Mouse (Mus musculus): ENCODE results near the gene Fcrl5. TPM values are rescaled to one million over a fixed set of nuclear protein-coding genes. Genes with fewer than 3 reads are reported as not detected.

Fcrl5 gene
- polyA plus RNA-seq, 1 experiment = not detected

GRCm38 (mm10) chr3:87538034-87538433 lies 102.5 kb downstream of the Fcrl5 start:
- Histone ChIP-seq H3K79me2 (ENCODE audit: control insufficient read depth, insufficient read depth) (no peaks in the 10 kb centered on the region), H3K4me3 (ENCODE audit: insufficient read depth, poor library complexity, severe bottlenecking) (no peak overlapping the region), H3K27me3 (ENCODE audit: control insufficient read depth, insufficient read depth, insufficient read length) (no peaks in the 10 kb centered on the region), H3K36me3 (ENCODE audit: control insufficient read depth, insufficient read depth) (peaks cover 23% of the 10 kb centered on the region), H3ac (ENCODE audit: control insufficient read depth, insufficient read length, low read depth) (no peak overlapping the region), H3K79me3 (ENCODE audit: low read depth) (peaks cover 3% of the 10 kb centered on the region)
- TF ChIP-seq CTCF (IDR thresholded peaks at IDR 0.05; ENCODE audit: control insufficient read depth, insufficient read depth, insufficient read length) = no peak
- no peak for TF ChIP-seq CEBPB (IDR thresholded peaks at IDR 0.05; ENCODE audit: low read depth)
- TF ChIP-seq USF1 (IDR thresholded peaks at IDR 0.05; ENCODE audit: low read depth) = no peak
- TF ChIP-seq MYOG (IDR thresholded peaks at IDR 0.05; ENCODE audit: control insufficient read depth, extremely low read depth, insufficient read length) = no peak
- TF ChIP-seq MYOD1 (IDR thresholded peaks at IDR 0.05; ENCODE audit: control insufficient read depth, insufficient read length, low read depth) = no peak
- TF ChIP-seq FOSL1 (IDR thresholded peaks at IDR 0.05; ENCODE audit: insufficient read depth, low read length, poor library complexity, severe bottlenecking) = no peak
- no peak for TF ChIP-seq MAX (IDR thresholded peaks at IDR 0.05)

- Histone ChIP-seq H3K27me3 (ENCODE audit: control insufficient read depth, insufficient read depth, insufficient read length) (no peaks in the 10 kb centered on the region), H3K79me3 (ENCODE audit: low read depth) (peaks cover 3% of the 10 kb centered on the region), H3ac (ENCODE audit: control insufficient read depth, insufficient read length, low read depth) (no peak overlapping the region), H3K79me2 (ENCODE audit: control insufficient read depth, insufficient read depth) (no peaks in the 10 kb centered on the region), H3K4me3 (ENCODE audit: insufficient read depth, poor library complexity, severe bottlenecking) (no peak overlapping the region), H3K36me3 (ENCODE audit: control insufficient read depth, insufficient read depth) (peaks cover 11% of the 10 kb centered on the region)
- TF ChIP-seq CEBPB (IDR thresholded peaks at IDR 0.05; ENCODE audit: low read depth) (no peak), FOSL1 (IDR thresholded peaks at IDR 0.05; ENCODE audit: insufficient read depth, low read length, poor library complexity, severe bottlenecking) (no peak), CTCF (IDR thresholded peaks at IDR 0.05; ENCODE audit: control insufficient read depth, insufficient read depth, insufficient read length) (no peak), USF1 (IDR thresholded peaks at IDR 0.05; ENCODE audit: low read depth) (no peak)
Measured at GRCm38 (mm10) chr3:87540028-87540675, 104.6 kb downstream of the Fcrl5 start.

GRCm38 (mm10) chr3:87540714-87541113 lies 105.1 kb downstream of the Fcrl5 start:
- Histone ChIP-seq H3K4me3 (ENCODE audit: insufficient read depth, poor library complexity, severe bottlenecking) (no peak overlapping the region), H3ac (ENCODE audit: control insufficient read depth, insufficient read length, low read depth) (no peak overlapping the region), H3K36me3 (ENCODE audit: control insufficient read depth, insufficient read depth) (peaks cover 11% of the 10 kb centered on the region), H3K27me3 (ENCODE audit: control insufficient read depth, insufficient read depth, insufficient read length) (no peaks in the 10 kb centered on the region), H3K79me3 (ENCODE audit: low read depth) (peaks cover 3% of the 10 kb centered on the region), H3K79me2 (ENCODE audit: control insufficient read depth, insufficient read depth) (no peaks in the 10 kb centered on the region)
- TF ChIP-seq MAX (IDR thresholded peaks at IDR 0.05) (no peak), FOSL1 (IDR thresholded peaks at IDR 0.05; ENCODE audit: insufficient read depth, low read length, poor library complexity, severe bottlenecking) (no peak), MYOD1 (IDR thresholded peaks at IDR 0.05; ENCODE audit: control insufficient read depth, insufficient read length, low read depth) (no peak), USF1 (IDR thresholded peaks at IDR 0.05; ENCODE audit: low read depth) (no peak), CTCF (IDR thresholded peaks at IDR 0.05; ENCODE audit: control insufficient read depth, insufficient read depth, insufficient read length) (no peak), CEBPB (IDR thresholded peaks at IDR 0.05; ENCODE audit: low read depth) (no peak), MYOG (IDR thresholded peaks at IDR 0.05; ENCODE audit: control insufficient read depth, extremely low read depth, insufficient read length) (no peak)

DNA sequence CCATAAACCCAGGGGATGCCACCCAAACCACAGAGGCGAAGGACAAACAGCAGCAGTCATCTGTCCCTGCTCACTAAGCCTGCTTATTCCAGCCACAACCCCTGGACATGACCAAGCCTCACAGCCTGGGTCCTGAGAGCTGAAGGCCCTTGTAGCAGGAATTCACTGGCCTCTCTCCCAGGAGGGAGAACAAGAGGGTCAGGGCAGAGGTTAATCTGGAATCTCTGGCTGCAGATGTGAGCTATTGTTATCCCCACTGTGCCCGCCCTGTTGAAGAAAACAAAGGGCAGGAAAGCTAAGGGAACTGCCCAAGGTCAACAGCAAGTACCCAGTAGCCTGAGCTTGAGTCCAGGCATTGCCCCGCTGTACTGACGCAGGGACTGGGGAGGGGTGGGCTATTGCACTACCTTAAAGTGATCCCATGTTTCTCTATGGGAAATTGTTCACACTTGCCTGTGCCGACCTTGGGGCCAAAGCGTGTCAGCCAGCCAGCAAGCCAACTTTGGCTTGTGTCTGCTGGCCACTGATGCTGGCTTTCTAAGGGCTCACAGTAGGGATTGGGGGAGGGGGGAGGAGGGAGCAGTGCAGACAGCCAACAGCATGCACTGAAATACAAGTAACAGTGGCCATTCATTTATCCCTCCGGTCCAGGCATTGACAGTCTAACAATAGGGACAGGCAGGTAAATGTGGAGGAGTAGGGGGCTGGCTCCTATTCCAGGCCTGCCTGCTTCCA lies 107.1 kb downstream of the Fcrl5 start:
- Histone ChIP-seq H3ac (ENCODE audit: control insufficient read depth, insufficient read length, low read depth) (no peak overlapping the region), H3K36me3 (ENCODE audit: control insufficient read depth, insufficient read depth) (peaks cover 11% of the 10 kb centered on the region), H3K4me3 (ENCODE audit: insufficient read depth, poor library complexity, severe bottlenecking) (no peak overlapping the region), H3K79me2 (ENCODE audit: control insufficient read depth, insufficient read depth) (no peaks in the 10 kb centered on the region), H3K27me3 (ENCODE audit: control insufficient read depth, insufficient read depth, insufficient read length) (no peaks in the 10 kb centered on the region), H3K79me3 (ENCODE audit: low read depth) (peaks cover under 1% of the 10 kb centered on the region)
- no peak for TF ChIP-seq MYOG (IDR thresholded peaks at IDR 0.05; ENCODE audit: control insufficient read depth, extremely low read depth, insufficient read length)
- no peak for TF ChIP-seq CTCF (IDR thresholded peaks at IDR 0.05; ENCODE audit: control insufficient read depth, insufficient read depth, insufficient read length)
- TF ChIP-seq MAX (IDR thresholded peaks at IDR 0.05) = no peak
- no peak for TF ChIP-seq USF1 (IDR thresholded peaks at IDR 0.05; ENCODE audit: low read depth)
- no peak for TF ChIP-seq MYOD1 (IDR thresholded peaks at IDR 0.05; ENCODE audit: control insufficient read depth, insufficient read length, low read depth)

GRCm38 (mm10) chr3:87545554-87545953 lies 110.0 kb downstream of the Fcrl5 start:
- Histone ChIP-seq H3K27me3 (ENCODE audit: control insufficient read depth, insufficient read depth, insufficient read length) (peaks cover 16% of the 10 kb centered on the region), H3K4me3 (ENCODE audit: insufficient read depth, poor library complexity, severe bottlenecking) (no peak overlapping the region), H3K36me3 (ENCODE audit: control insufficient read depth, insufficient read depth) (no peaks in the 10 kb centered on the region), H3K79me2 (ENCODE audit: control insufficient read depth, insufficient read depth) (no peaks in the 10 kb centered on the region), H3ac (ENCODE audit: control insufficient read depth, insufficient read length, low read depth) (no peak overlapping the region), H3K79me3 (ENCODE audit: low read depth) (no peaks in the 10 kb centered on the region)
- no peak for TF ChIP-seq CTCF (IDR thresholded peaks at IDR 0.05; ENCODE audit: control insufficient read depth, insufficient read depth, insufficient read length)
- no peak for TF ChIP-seq MAX (IDR thresholded peaks at IDR 0.05)
- TF ChIP-seq MYOD1 (IDR thresholded peaks at IDR 0.05; ENCODE audit: control insufficient read depth, insufficient read length, low read depth) = no peak
- TF ChIP-seq MYOG (IDR thresholded peaks at IDR 0.05; ENCODE audit: control insufficient read depth, extremely low read depth, insufficient read length) = no peak
- TF ChIP-seq USF1 (IDR thresholded peaks at IDR 0.05; ENCODE audit: low read depth) = no peak
- no peak for TF ChIP-seq CEBPB (IDR thresholded peaks at IDR 0.05; ENCODE audit: low read depth)
- no peak for TF ChIP-seq FOSL1 (IDR thresholded peaks at IDR 0.05; ENCODE audit: insufficient read depth, low read length, poor library complexity, severe bottlenecking)

Data from C2C12 (cell line).